In the genomic region with DNA sequence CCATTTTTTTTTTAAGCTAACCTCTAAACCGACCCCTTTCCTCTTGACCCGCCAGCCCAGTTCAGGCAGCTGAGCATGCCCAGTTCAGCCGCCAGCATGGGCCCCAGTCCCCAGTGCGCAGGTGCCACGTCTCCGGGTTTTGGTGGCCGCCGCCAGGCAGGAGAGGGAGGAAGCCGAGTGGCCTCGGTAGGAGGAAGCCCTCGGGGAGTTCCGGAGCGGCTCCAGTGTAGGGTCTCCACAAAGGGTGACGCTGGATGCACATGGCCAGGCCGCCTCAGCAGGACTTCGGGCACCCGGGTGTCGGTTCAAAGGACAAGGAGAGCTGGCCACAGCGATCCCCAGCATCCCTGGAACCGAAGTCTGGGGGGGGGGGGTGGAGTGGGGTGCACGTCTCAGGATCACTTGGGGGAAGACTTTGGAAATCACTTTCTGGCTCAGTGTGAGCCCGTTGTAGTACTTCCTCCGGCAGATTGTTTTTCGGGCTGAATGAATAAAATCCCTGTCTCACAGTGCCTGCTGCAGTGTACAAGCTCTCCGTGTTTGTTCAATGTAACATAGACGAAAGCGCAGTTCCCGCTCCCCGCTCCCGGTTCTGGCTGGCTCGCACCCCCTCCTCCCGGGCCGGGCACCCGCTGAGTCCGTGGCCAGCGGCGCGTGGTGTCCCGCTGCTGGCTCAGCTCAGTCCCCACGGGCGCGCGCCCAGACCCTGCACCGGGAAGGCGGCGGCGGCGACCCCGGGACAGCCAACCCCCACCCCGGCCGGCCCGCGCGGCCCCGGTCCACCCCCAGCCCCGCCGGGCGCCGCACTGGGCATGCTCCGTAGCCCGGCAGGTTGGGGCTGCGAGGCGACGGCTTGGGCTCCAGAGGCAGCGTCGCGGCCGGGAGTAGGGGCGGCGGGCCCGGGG, we compare ENCODE assay signal across 8 mouse cellular contexts. TPM values are rescaled to one million over a fixed set of nuclear protein-coding genes. Genes with fewer than 3 reads are reported as not detected.
DNase-seq lines count a peak whose midpoint lies in the region; ATAC-seq and TF ChIP-seq lines count a peak whose summit lies in the region.

A gene (plus strand): TSS at position 526 of the 905 bp plus-strand sequence.

- peak within 1 kb of the TSS; percentile 100 for H3K27ac ChIP-seq in embryonic facial prominence, embryonic 10.5 days (replicated peaks)
- peak within 1 kb of the TSS; percentile 63 for H3K27ac ChIP-seq in intestine, postnatal 0 days (ENCODE audit: low read depth, low read length)

- peak within 1 kb of the TSS; percentile 87 for H3K4me3 ChIP-seq in embryonic facial prominence, embryonic 10.5 days
- H3K4me3 ChIP-seq in intestine, postnatal 0 days (ENCODE audit: low read depth, low read length), result peak within 1 kb of the TSS; percentile 68

- DNase-seq in adrenal gland, postnatal 25 days, result peak; percentile 91
- DNase-seq in embryonic facial prominence, embryonic 10.5 days (ENCODE audit: low spot score), result peak; percentile 93
- peak; percentile 99 for DNase-seq in heart, adult 11 months
- DNase-seq in left cerebral cortex, postnatal 36 days (ENCODE audit: low spot score in 2 of 2), result peak; percentile 82 to 86
- peak; percentile 90 for DNase-seq in mesoderm, embryonic 11.5 days (ENCODE audit: low read depth, low spot score)
- DNase-seq in right cerebral cortex, postnatal 14 days, result peak; percentile 82
- DNase-seq in urinary bladder, postnatal 14 days (ENCODE audit: low spot score), result peak; percentile 87

- H3K9me3 ChIP-seq in embryonic facial prominence, embryonic 10.5 days, result no peaks in the 10 kb centered on the region; the same call in 1 of the 2 replicates
- no peaks in the 10 kb centered on the region for H3K9me3 ChIP-seq in intestine, postnatal 0 days (ENCODE audit: control insufficient read depth)

- ATAC-seq in intestine, postnatal 0 days, result peak; percentile 83

- intact Hi-C loops in left cerebral cortex, postnatal 36 days (cut with DNase I), result loop anchor here (5.0 to 10.0 kb wide), 2 partner anchors 224 to 269 kb away; no protein-coding TSS in a partner anchor

- no peak for TF ChIP-seq CTCF in intestine, postnatal 0 days (IDR thresholded peaks at IDR 0.05; ENCODE audit: low read depth)

- H3K4me1 ChIP-seq in embryonic facial prominence, embryonic 10.5 days, result peaks cover 9% of the 10 kb centered on the region
- H3K4me1 ChIP-seq in intestine, postnatal 0 days (replicated peaks; ENCODE audit: control insufficient read depth, insufficient read depth, low read length), result no peaks in the 10 kb centered on the region

- peak within 1 kb of the TSS; percentile 83 for H3K9ac ChIP-seq in intestine, postnatal 0 days (ENCODE audit: low read depth, low read length)

- WGBS in embryonic facial prominence, embryonic 10.5 days, result under 1% methylated on average over 71 of the region's 71 CpGs
- 2% methylated on average over 62 of the region's 71 CpGs for WGBS in intestine, postnatal 0 days

- no peaks in the 10 kb centered on the region for H3K27me3 ChIP-seq in embryonic facial prominence, embryonic 10.5 days (replicated peaks; ENCODE audit: low read depth, poor library complexity, severe bottlenecking)
- peaks cover 11% of the 10 kb centered on the region; the same call in 1 of the 2 replicates for H3K27me3 ChIP-seq in intestine, postnatal 0 days (replicated peaks; ENCODE audit: control insufficient read depth, insufficient read depth, low read length)

- peak within 1 kb of the TSS; percentile 97 for H3K4me2 ChIP-seq in intestine, postnatal 0 days (replicated peaks; ENCODE audit: low read depth)

- no peaks in the 10 kb centered on the region for H3K36me3 ChIP-seq in embryonic facial prominence, embryonic 10.5 days (replicated peaks)
- no peaks in the 10 kb centered on the region for H3K36me3 ChIP-seq in intestine, postnatal 0 days (ENCODE audit: control insufficient read depth, insufficient read depth)

RNA-seq across cellular contexts. Expression of the gene that starts here (rescaled TPM):
- total RNA-seq in adrenal gland, postnatal 25 days (2021), result 44.4 and 58.5 TPM in 2 replicates
- polyA plus RNA-seq in embryonic facial prominence, embryonic 10.5 days (2016; fragmentation: Nextera tagmentation; extraction: Ambion mirVana), result 13.2 and 16.1 TPM in 2 replicates
- polyA plus RNA-seq in intestine, postnatal 0 days (2015; fragmentation: Nextera tagmentation; extraction: Ambion mirVana), result 5.5 and 5.9 TPM in 2 replicates
- 10 to 100 TPM; 71.0 to 81.6 TPM for total RNA-seq in left cerebral cortex, postnatal 36 days (2021)

Comparison
In these comparisons a context has a peak if more than half of its experiments do, and no peak if none do; other contexts are left out.
1. Peak in every context shown above with its lines: DNase-seq, ATAC-seq, H3K4me3 ChIP-seq and H3K27ac ChIP-seq.